Mouse (Mus musculus): ENCODE data around the gene Chmp4b.

Gene Chmp4b

GRCm38 (mm10) chr2:154729737-154730136 lies 78.2 kb downstream of the Chmp4b start:
- DNase-seq = no peak

GRCm38 (mm10) chr2:154730841-154731240 lies 79.3 kb downstream of the Chmp4b start:
- no peak for DNase-seq

GRCm38 (mm10) chr2:154731916-154732315 lies 80.4 kb downstream of the Chmp4b start:
- no peak for DNase-seq

- DNase-seq = no peak
Measured at GRCm38 (mm10) chr2:154732503-154733141, 81.1 kb downstream of the Chmp4b start.

- no peak for DNase-seq
Measured at GRCm38 (mm10) chr2:154734977-154735376, 83.5 kb downstream of the Chmp4b start.

GRCm38 (mm10) chr2:154735416-154735815 lies 83.9 kb downstream of the Chmp4b start:
- DNase-seq = no peak

GRCm38 (mm10) chr2:154735986-154736385 lies 84.5 kb downstream of the Chmp4b start:
- DNase-seq = no peak

- no peak for DNase-seq
Measured at GRCm38 (mm10) chr2:154738621-154739020, 87.1 kb downstream of the Chmp4b start.

- no peak for DNase-seq
Measured at GRCm38 (mm10) chr2:154742911-154743819, 91.7 kb downstream of the Chmp4b start.

- DNase-seq = no peak
Measured at GRCm38 (mm10) chr2:154743915-154744314, 92.4 kb downstream of the Chmp4b start.

All from thymus, postnatal 25 days (tissue).